Mouse (Mus musculus): Measurements from ENCODE around the gene Gm21988. TPM values are rescaled to one million over a fixed set of nuclear protein-coding genes. Genes with fewer than 3 reads are reported as not detected.

Gene Gm21988
- 4.0 and 6.0 TPM in 2 replicates for polyA plus RNA-seq (2012)

GRCm38 (mm10) chr11:70239541-70240279 is at the start of gene Gm21988, which contains the start of gene Rnasek:
Gm21988 (minus strand) TSS chr11:70239830.
Rnasek (minus strand) TSS chr11:70239842.
- Histone ChIP-seq H3K4me1 (ENCODE audit: control insufficient read depth) (peaks cover 56% of the 10 kb centered on the region), H3K9me3 (ENCODE audit: control insufficient read depth, low read length) (no peaks in the 10 kb centered on the region)

GRCm38 (mm10) chr11:70289236-70289635 is 49.6 kb upstream of the Gm21988 start:
- TF ChIP-seq GATA1 (IDR thresholded peaks at IDR 0.05; ENCODE audit: low read length) (no peak), TAL1 (IDR thresholded peaks at IDR 0.05; ENCODE audit: low read length) (no peak)
- H3K36me3 ChIP-seq (ENCODE audit: control insufficient read depth): no peaks in the 10 kb centered on the region

More at GRCm38 (mm10) chr11:70239541-70240279, at the start of gene Gm21988, which contains the start of gene Rnasek:
- H3K4me3 ChIP-seq (replicated peaks): peak within 1 kb of the TSS; percentile 88
- TF ChIP-seq GATA1 (IDR thresholded peaks at IDR 0.05; ENCODE audit: low read length): no peak; the same call in 1 of the 2 replicates
- TF ChIP-seq TAL1 (IDR thresholded peaks at IDR 0.05; ENCODE audit: low read length): no peak
- H3K27me3 ChIP-seq (ENCODE audit: control insufficient read depth): peaks cover 9% of the 10 kb centered on the region
- H3K36me3 ChIP-seq (ENCODE audit: control insufficient read depth): peaks cover 26% of the 10 kb centered on the region

GRCm38 (mm10) chr11:70288102-70288501 is 48.5 kb upstream of the Gm21988 start:
- H3K9me3 ChIP-seq (ENCODE audit: control insufficient read depth, low read length): no peaks in the 10 kb centered on the region
- no peak overlapping the region for H3K4me3 ChIP-seq (replicated peaks)
- TF ChIP-seq TAL1 (IDR thresholded peaks at IDR 0.05; ENCODE audit: low read length): no peak
- no peak for TF ChIP-seq GATA1 (IDR thresholded peaks at IDR 0.05; ENCODE audit: low read length)
- H3K27me3 ChIP-seq (ENCODE audit: control insufficient read depth): no peaks in the 10 kb centered on the region
- H3K36me3 ChIP-seq (ENCODE audit: control insufficient read depth): no peaks in the 10 kb centered on the region
- no peaks in the 10 kb centered on the region for H3K4me1 ChIP-seq (ENCODE audit: control insufficient read depth)

More at GRCm38 (mm10) chr11:70289236-70289635, 49.6 kb upstream of the Gm21988 start:
- Histone ChIP-seq H3K4me3 (replicated peaks) (no peak overlapping the region), H3K4me1 (ENCODE audit: control insufficient read depth) (no peaks in the 10 kb centered on the region), H3K9me3 (ENCODE audit: control insufficient read depth, low read length) (no peaks in the 10 kb centered on the region), H3K27me3 (ENCODE audit: control insufficient read depth) (no peaks in the 10 kb centered on the region)

GRCm38 (mm10) chr11:70285686-70286085 is 46.1 kb upstream of the Gm21988 start:
- H3K36me3 ChIP-seq (ENCODE audit: control insufficient read depth): no peaks in the 10 kb centered on the region
- no peak overlapping the region for H3K4me3 ChIP-seq (replicated peaks)
- TF ChIP-seq GATA1 (IDR thresholded peaks at IDR 0.05; ENCODE audit: low read length) (no peak), TAL1 (IDR thresholded peaks at IDR 0.05; ENCODE audit: low read length) (no peak)
- H3K27me3 ChIP-seq (ENCODE audit: control insufficient read depth): no peaks in the 10 kb centered on the region
- H3K4me1 ChIP-seq (ENCODE audit: control insufficient read depth): no peaks in the 10 kb centered on the region
- H3K9me3 ChIP-seq (ENCODE audit: control insufficient read depth, low read length): no peaks in the 10 kb centered on the region

GRCm38 (mm10) chr11:70284757-70285156 is 45.1 kb upstream of the Gm21988 start:
- Histone ChIP-seq H3K27me3 (ENCODE audit: control insufficient read depth) (no peaks in the 10 kb centered on the region), H3K36me3 (ENCODE audit: control insufficient read depth) (no peaks in the 10 kb centered on the region), H3K4me1 (ENCODE audit: control insufficient read depth) (no peaks in the 10 kb centered on the region), H3K4me3 (replicated peaks) (no peak overlapping the region), H3K9me3 (ENCODE audit: control insufficient read depth, low read length) (no peaks in the 10 kb centered on the region)
- TF ChIP-seq TAL1 (IDR thresholded peaks at IDR 0.05; ENCODE audit: low read length) (no peak), GATA1 (IDR thresholded peaks at IDR 0.05; ENCODE audit: low read length) (no peak)

GRCm38 (mm10) chr11:70283666-70284065 is 44.0 kb upstream of the Gm21988 start:
- no peaks in the 10 kb centered on the region for H3K9me3 ChIP-seq (ENCODE audit: control insufficient read depth, low read length)
- no peaks in the 10 kb centered on the region for H3K36me3 ChIP-seq (ENCODE audit: control insufficient read depth)
- no peak overlapping the region for H3K4me3 ChIP-seq (replicated peaks)
- no peaks in the 10 kb centered on the region for H3K4me1 ChIP-seq (ENCODE audit: control insufficient read depth)
- TF ChIP-seq TAL1 (IDR thresholded peaks at IDR 0.05; ENCODE audit: low read length): no peak
- TF ChIP-seq GATA1 (IDR thresholded peaks at IDR 0.05; ENCODE audit: low read length): no peak
- H3K27me3 ChIP-seq (ENCODE audit: control insufficient read depth): no peaks in the 10 kb centered on the region

GRCm38 (mm10) chr11:70280441-70280840 is 40.8 kb upstream of the Gm21988 start:
- H3K36me3 ChIP-seq (ENCODE audit: control insufficient read depth): no peaks in the 10 kb centered on the region
- H3K27me3 ChIP-seq (ENCODE audit: control insufficient read depth): no peaks in the 10 kb centered on the region
- H3K4me1 ChIP-seq (ENCODE audit: control insufficient read depth): no peaks in the 10 kb centered on the region
- no peak overlapping the region for H3K4me3 ChIP-seq (replicated peaks)
- TF ChIP-seq GATA1 (IDR thresholded peaks at IDR 0.05; ENCODE audit: low read length): no peak
- TF ChIP-seq TAL1 (IDR thresholded peaks at IDR 0.05; ENCODE audit: low read length): no peak
- no peaks in the 10 kb centered on the region for H3K9me3 ChIP-seq (ENCODE audit: control insufficient read depth, low read length)

GRCm38 (mm10) chr11:70278961-70279360 is 39.3 kb upstream of the Gm21988 start:
- TF ChIP-seq GATA1 (IDR thresholded peaks at IDR 0.05; ENCODE audit: low read length) (no peak), TAL1 (IDR thresholded peaks at IDR 0.05; ENCODE audit: low read length) (no peak)
- no peak overlapping the region for H3K4me3 ChIP-seq (replicated peaks)
- H3K27me3 ChIP-seq (ENCODE audit: control insufficient read depth): no peaks in the 10 kb centered on the region
- no peaks in the 10 kb centered on the region for H3K9me3 ChIP-seq (ENCODE audit: control insufficient read depth, low read length)
- no peaks in the 10 kb centered on the region for H3K36me3 ChIP-seq (ENCODE audit: control insufficient read depth)
- no peaks in the 10 kb centered on the region for H3K4me1 ChIP-seq (ENCODE audit: control insufficient read depth)

GRCm38 (mm10) chr11:70271641-70272040 is 32.0 kb upstream of the Gm21988 start:
- TF ChIP-seq GATA1 (IDR thresholded peaks at IDR 0.05; ENCODE audit: low read length) (no peak), TAL1 (IDR thresholded peaks at IDR 0.05; ENCODE audit: low read length) (no peak)
- Histone ChIP-seq H3K4me1 (ENCODE audit: control insufficient read depth) (no peaks in the 10 kb centered on the region), H3K4me3 (replicated peaks) (no peak overlapping the region), H3K27me3 (ENCODE audit: control insufficient read depth) (no peaks in the 10 kb centered on the region), H3K36me3 (ENCODE audit: control insufficient read depth) (no peaks in the 10 kb centered on the region), H3K9me3 (ENCODE audit: control insufficient read depth, low read length) (no peaks in the 10 kb centered on the region)
